Mouse (Mus musculus) kidney, adult 11 months (tissue): Measurements from ENCODE around the gene Eml1.

Experiments
- DNase-seq: peaks from one replicate; pipeline ENCODE4 v3.0.0; 2022

The Eml1 gene

GRCm38 (mm10) chr12:108422858-108423631 lies 52.3 kb downstream of the Eml1 start:
- DNase-seq = peak; percentile 88

GRCm38 (mm10) chr12:108430964-108431363 lies 60.2 kb downstream of the Eml1 start:
- DNase-seq = no peak

- DNase-seq = no peak
These were observed 61.0 kb downstream of the Eml1 start for GRCm38 (mm10) chr12:108431714-108432113.

DNA sequence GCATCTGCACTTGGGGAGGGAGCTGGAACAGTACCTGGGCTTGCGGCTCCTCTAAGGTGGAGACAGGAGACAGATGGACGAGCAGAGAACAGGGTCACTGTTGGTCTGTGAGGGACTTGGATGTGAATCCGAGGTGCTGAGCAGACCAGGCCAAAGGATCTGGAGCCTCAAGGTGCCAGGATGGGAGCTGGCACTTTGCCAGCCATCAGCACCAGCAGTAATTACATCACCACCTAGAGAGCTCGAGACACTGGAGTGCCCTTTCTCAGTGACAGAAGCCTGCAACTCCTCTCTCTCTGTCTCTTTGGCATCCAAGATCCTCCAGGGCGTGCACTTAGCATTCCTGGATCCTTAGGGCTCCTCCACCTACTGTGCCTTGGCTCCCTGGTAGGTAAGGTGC lies 61.8 kb downstream of the Eml1 start:
- no peak for DNase-seq

DNA sequence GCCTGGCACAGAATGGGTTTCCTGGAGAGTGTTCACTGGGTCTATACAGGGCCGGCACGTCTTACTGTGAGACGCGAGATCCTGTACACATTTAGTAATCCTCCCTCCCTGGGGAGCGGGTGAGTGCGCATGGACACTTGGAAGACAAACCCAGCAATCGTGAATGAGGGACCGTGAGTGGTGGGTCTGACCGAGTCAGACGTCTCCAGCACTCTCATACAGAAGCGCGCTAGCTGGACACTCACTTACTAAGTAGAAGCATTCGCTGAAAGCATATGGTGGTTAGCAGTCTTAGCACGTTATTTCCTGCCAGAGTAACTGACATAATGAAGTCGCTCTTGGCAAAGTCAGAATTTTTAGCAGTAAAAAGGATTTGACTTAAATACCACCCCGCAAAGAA lies 62.3 kb downstream of the Eml1 start:
- DNase-seq = no peak

DNA sequence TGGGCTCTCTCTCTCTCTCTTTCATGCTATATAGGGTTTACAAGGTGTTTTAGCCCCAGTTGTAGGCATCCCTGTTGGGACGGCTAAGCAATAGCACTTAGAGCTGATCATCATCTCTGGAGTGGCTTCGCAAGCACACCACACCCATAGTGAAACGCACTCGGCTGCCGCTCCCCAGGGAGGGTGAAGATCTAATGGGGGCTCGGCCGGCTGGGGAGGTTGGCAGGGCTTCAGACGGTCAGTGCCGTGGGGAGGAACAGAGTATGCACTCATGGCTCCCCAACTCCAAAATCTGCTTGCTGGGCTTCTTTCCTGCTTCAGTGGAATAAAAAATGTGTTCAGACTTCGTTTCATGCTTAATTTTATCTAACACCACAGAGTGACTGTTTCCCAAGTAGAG lies 62.7 kb downstream of the Eml1 start:
- no peak for DNase-seq

DNA sequence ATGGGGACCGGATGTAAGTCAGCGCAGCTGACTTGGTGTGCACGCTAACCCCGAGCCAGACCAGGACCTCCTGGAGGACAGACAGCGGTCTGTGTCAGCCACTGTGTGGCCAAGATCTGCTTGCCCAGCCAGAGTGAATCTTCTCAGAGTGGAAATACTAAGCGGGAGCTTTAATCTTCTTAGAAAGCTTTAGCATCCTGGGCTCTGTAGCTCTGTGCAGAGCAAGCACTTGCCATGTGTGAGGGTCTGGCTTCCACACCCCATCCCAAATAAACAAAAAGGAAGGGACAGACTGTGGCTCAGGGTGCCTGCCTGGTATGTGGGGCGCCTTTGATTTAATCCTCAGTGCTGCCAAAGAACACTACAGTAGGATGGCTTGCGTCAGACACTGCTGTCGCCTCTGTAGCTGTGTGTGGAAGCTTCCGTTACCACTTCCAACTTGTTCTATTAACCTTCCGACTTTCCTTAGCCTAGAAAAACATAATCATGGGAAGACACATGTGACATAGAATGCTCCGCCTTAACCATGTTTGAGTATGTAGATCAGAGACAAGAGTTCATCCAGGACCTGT lies 64.8 kb downstream of the Eml1 start:
- DNase-seq = no peak

DNA sequence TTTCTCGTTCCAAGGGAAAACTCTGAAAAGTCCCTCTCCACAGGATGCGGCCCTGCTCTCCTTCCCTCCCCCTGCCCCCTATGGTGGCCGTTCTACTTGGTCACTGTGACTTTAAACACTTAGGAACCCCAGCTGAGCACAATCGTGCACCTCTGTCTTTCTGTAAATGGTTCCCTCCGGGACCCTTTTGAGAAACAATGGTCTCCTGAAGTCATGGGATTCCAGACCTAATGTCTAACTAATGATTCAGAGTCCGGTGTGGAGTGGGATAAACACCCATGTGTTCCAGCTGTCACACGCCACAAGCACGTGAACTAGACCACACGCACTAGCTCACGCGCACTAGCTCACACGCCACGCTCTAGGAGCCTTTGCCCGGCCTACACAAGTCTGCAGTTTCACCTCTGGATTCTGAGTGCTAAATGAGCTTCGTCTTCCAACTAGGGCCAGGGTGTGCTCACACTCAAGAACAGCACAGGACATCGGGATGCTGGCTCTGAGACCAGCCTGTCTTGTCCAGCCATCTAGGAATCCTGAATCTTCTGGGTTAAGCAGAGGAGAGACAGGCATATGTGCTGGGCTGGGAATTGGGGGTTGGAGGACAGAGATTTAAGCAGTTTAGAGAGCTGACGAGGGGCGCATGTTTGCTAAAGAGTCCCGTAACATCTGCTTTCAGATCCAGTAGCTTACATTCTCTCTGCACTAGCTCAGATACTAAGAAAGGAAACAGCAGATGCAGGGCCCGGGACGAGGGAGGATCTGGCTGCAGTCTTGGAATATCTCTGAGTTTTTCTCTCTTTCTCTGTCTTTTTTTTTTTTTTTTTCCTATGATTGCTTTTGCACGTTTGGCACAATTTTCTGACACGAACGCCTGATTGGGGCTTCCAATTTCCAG lies 65.5 kb downstream of the Eml1 start:
- DNase-seq = no peak

- no peak for DNase-seq
These were observed 66.7 kb downstream of the Eml1 start for GRCm38 (mm10) chr12:108437446-108437845.

DNA sequence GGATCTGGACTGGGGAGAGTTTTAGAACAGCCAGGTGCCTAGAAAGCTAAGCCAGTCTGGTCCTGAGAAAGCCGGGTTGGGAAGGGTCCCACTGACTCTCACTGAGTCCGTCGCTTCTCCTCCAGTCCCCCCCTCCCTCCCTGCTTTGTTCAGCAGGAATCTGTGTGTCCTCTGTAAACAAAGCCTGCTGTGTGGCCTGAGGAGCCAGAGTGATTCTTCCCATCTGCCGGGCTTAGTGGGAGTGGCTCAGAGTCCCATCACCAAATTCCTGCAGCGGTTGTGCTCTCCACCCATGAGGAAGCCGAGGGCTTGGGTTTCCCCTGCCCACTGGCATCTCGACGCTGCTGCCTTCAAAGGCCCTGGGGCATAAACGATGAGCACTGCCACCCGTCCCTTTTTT lies 72.5 kb downstream of the Eml1 start:
- DNase-seq = no peak

DNA sequence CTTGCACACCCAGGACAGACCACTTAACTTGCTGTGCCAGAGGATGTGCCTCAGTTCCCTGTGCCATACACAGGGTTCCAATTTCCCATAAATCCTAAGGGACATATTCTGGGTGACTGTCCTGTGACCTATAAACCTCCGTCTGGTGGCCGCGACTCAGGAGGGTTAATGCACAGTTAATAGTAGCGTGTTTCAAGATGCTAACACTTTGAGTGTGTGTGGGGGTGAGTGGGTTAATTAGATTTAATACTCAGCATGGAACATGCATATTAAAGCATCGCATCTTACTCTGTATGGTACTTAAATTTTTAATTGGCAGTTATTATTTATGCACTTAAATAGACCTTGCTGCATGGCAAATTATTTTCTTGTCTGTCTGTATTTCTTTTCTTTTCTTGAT lies 73.0 kb downstream of the Eml1 start:
- no peak for DNase-seq

DNA sequence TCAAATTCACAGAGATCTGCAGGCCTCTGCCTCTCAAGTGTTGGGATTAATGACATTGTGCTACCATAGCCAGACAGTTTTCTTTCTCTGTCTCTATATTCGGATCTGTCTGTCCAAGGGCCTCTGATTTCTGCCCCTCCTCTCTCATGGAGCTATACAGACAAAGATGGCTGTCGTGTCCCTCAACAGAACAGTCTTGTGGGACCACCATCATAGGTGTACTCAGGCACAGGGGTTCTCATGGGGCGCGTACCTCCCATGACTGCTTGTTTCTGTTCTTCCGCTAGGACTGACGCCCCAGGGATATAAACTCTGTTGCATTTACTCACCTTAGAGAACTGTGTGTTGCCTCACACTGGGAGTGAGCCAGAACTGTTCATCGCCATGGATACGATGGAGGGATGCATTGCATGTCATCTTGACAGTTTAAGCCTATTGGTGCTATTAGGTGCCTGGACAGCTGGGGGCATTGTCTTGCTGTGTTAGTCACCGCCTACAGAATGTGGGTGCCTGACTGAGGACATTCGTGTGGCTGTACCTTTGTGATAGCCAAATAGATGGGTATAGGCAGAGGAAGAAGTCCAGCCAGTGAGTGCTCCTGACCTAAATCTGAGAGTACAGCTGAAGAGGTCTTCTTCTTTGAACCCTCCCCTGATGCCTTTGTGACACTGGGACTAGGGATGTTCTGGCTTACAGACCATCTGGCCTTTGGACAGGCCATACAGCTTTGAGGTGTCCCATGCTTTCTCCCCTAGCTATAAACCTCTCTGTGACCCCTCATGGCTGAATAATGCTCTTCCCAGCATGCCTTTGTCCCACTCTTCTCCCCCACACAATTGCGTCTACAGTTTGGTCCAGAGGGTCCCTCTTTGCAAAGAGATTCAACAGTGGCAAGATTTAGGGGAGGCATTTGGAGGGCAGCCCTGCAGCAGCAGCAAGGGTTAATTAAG lies 73.7 kb downstream of the Eml1 start:
- no peak for DNase-seq

DNA sequence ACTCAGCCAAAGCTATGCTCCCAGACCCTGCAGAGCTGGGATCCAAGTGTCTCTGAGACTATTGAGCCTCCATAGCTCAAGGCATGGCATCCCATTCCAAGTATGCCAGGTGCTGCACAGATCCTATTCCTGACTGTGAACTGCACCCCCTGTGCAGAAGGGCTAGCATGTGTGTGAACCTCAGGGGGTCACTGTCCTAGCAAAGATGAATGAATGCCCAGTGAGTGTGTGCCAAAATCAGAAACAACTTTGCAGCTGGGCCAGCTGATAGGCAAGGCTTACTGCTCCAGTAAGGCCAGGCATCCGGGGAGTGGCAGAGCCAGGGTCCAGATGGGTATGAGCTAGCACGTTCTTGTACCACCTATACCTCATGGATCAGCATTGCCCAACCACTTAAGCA lies 76.0 kb downstream of the Eml1 start:
- DNase-seq = no peak

DNA sequence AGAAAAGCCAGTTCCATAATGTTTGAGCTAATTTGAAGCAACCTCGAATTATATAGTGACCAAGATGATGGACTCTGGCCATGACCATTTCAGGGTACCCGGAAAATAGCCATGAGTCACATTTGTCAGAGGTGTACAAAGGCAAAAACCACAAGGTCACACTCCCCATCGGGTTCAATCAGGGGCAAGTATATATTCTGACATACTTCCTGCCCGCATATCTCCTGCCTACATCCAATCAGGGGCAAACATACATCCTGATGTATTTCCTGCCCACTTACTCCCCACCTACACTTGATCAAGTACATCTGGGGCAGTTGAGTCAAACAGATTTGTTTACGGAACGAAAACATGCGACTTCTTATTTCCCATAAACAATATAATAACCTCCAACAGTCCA lies 77.6 kb downstream of the Eml1 start:
- DNase-seq = no peak

DNA sequence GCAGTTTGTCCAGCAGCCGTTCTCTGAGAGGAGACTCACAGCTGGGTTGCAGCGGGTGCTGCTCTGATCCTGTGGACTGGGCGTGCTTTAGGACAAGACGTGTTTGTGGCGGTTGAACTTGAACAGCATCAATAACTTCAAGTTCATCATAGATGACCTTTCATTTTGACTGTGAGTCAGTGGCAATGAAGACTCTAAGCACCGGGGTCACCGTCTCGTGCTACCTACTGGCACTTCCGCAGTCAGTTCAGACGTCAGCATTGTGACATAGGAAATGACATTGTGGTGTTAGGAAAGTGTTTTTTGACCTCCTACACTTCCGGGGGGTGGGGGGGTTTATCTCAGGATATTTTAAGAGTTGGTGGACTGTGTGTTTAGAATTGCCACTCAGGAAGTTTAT lies 79.2 kb downstream of the Eml1 start:
- peak; percentile 24 for DNase-seq

DNA sequence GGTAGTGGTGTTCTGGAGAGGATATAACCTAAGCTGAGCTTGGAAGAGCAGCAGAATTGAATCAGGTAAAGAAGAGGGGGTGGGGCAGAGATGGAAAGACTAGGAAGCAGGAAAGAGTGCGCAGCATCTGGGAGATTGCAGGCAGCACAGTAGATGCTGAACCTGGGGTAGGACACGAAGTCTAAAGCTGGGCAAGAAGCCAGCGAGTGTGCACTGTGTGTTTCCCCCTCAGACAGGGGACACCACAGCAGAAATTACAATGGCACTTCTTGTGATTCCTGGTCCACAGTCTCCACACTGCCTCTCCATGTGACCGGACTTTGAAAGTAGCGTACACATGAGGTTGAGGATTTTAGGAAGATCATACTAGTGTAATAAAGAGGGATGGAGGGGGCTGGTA lies 79.8 kb downstream of the Eml1 start:
- no peak for DNase-seq

DNA sequence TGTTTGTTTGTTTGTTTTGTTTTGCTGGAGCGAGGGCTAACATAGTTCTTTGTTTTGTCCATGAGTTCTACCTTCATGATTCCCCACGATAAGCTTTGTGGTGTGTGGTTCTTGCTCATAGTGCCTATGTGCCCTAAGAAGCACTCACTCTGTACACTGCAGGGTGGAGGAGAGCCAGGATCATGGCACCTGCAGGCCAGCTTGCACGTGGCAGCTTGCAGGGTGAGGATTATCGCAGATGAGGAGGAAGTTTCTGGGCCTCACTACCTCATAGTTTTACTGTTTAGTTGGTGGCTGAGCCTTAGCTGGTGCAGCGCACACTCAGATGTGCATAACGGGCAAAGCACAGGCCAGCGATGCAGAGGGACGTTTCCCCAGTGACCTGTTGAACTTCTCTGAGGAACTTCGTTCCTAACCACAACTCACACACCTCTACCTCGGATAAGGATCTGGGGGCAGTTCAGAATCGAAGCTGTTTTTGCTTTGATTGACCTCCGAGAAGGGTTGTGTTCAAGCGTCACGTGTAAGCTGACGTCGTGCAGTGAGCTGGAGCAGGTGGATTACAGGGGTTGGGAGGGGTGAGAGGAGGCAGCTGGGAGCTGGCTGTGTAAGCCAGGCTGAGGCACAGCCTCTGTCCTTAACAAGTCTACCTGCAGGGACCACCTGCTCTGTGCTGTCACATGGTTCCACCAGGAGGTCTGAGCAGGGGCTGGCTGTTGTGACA lies 81.6 kb downstream of the Eml1 start:
- no peak for DNase-seq

DNA sequence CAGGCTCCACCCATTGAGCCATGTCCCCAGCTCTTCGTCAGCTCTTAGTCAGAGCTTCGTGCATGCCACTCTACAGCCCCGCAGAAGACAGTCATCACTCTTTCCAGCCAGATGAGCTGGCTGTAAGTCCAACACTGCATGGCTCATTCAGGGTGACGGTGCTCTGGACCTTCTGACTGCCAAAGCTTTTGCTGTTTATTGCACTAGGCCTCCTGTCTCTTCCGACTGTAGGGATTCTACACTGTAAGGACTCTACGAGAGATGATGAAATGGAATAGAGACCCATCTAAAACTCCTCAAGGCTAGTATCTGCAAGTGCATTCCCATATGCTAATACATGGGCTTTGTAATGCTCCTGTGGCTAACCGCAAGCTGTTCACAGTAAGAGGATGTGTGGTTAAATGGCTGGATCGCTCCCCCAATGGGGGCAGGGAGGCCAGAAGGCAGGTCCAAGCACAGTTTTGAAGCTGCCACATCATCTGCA lies 82.8 kb downstream of the Eml1 start:
- no peak for DNase-seq

DNA sequence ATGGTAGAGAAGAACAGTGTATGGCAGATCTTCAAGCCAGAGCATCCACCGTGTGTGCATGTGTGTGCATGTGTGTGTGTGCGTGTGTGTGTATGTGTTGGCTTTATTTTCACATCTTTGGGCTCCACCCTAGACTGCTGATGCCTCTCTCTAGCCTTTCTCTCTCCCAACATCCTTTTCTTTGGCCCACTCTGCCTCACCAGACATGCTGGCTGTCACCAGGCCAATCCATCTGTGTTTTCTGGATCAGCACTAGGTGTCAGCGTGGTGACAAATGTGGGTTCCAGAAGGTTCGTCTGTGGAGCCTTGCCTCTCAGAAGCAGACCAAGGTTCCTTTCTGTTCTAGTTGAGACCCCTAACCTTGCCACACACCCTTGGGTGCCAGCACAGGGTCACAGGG lies 84.2 kb downstream of the Eml1 start:
- no peak for DNase-seq

- DNase-seq = no peak
These were observed 102.1 kb downstream of the Eml1 start for GRCm38 (mm10) chr12:108472898-108473297.

DNA sequence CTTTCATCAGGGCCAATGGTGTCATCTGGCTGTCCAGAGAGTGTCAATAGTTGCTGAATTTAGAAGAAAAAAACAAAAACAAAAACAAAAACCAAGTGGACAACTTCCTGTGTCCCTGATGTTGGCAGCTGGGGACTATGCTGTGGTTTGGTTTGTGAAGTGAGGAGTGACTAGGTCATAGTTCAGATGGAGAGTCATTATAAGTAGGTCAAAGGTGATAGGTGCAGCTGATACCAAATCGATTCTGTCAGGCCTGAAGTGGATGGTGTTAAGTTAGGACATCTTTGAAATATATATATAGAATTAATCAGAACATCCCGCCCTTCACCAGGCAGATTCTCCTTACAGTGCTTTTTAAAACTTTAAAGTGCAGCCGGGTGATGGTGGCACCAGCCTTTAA lies 103.7 kb downstream of the Eml1 start:
- no peak for DNase-seq

DNA sequence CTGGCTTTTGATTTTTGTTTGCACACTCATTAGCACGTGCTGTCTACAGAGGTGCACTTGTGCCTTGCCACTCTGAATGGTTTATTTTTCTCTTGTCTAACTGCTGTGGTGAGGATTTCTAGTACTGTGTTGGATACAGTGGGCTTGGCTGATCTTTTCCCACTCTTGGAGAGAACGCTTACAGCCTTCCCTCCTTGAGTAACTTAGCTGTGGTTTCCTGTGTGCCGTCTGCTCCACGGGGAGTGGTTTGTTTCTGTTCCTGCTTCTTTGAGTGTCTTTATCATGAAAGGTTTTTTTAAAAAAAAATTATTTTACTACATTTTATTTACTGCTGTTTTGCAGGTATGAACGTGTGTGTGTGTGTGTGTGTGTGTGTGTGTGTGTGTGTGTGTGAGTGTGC lies 108.0 kb downstream of the Eml1 start:
- no peak for DNase-seq
